Mouse (Mus musculus) hematopoietic stem cell, adult 5-6 weeks (primary cell): ENCODE measurements at regions not wholly inside any gene's neighbourhood (a gene's known extent, or its start where the extent isn't known, plus 50 kb on each side); places are given as distances from the start of the nearest gene placed in this dataset.

Source experiments
- ATAC-seq, 2 experiments: fragments of 125-278 bp in 1 of 2; replicated peaks in 1 of 2; 2 replicates each; pipeline ENCODE4 v1.8.0; 2016 to 2017; ENCODE audit warnings: inconsistent platforms in 2 of 2, mild to moderate bottlenecking in 2 of 2, moderate number of reproducible peaks in 2 of 2, low read depth in 1 of 2, moderate TSS enrichment in 1 of 2; ENCODE audit not compliant: low FRiP score in 2 of 2, poor library complexity in 2 of 2, severe bottlenecking in 2 of 2, insufficient read depth in 1 of 2, low TSS enrichment in 1 of 2

- peak; percentile 59 to 68 for ATAC-seq
These were observed 248.9 kb downstream of the Dhx15 start for GRCm38 (mm10) chr5:51941255-51941924.

DNA sequence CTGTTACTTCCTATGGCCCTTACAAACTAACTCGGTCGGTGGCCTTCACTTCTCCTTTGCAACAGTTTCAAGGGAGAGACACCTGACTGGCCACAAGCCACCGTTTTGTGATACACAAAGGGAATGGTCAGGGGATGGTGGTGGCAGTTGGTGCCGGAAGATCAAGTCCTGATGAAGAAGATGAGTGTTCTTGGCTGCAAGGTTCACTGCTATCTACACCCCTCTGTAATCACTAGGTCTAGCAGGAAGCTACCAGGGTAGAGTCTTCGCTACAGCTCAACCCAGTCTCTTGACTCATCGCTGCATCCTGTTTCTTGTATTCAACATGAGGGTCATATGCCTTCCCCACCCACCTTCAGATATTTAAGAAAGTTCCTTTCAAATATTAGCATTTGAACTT lies 251.5 kb downstream of the Dhx15 start:
- no peak for ATAC-seq

GRCm38 (mm10) chr5:51937320-51937719 lies 253.0 kb downstream of the Dhx15 start:
- no peak for ATAC-seq

GRCm38 (mm10) chr5:51935391-51936354 lies 254.6 kb downstream of the Dhx15 start:
- no peak for ATAC-seq

DNA sequence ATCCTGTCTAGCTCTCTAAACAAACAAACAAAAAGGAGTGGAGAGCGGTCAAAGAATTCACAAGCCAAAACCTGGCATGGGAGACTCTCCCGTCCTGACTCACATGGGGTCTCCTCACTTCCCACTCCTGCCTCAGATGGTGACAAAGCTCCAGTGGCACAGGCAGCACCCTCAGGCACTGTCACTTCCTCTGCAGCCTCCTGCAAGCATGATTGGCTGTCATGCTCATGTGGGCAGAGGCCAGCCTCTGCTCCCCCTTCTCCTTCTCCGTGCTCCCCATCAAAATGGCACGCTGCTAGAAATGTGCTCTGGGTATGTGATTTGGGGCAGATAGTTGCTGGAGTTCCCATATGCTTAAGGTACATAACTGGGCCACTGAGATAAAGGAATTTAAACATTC lies 255.4 kb downstream of the Dhx15 start:
- 0 out of 4 replicates have a peak, but pooled peaks of 1 of the 2 experiments have one; percentile 37 for ATAC-seq

GRCm38 (mm10) chr5:51933331-51933730 lies 257.0 kb downstream of the Dhx15 start:
- ATAC-seq, result no peak

DNA sequence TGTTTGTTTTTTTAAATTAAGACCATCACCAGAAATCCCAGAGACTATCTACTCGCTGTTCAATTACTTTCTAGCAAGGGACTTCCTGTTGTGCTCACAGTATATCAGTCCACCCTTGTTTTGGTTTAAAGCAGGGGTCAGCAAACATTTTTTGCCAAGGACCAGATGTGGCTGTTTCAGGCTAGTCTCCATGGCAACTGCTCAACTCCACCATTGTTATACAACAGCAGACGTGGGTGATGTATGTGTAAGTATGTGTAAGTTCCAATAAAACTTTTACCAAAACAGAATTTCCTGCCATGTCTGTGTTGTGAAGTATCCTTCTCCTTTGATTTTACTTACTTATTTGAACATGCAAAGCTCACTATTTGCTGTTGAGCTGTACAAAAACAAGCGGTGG lies 259.9 kb downstream of the Dhx15 start:
- no peak for ATAC-seq

DNA sequence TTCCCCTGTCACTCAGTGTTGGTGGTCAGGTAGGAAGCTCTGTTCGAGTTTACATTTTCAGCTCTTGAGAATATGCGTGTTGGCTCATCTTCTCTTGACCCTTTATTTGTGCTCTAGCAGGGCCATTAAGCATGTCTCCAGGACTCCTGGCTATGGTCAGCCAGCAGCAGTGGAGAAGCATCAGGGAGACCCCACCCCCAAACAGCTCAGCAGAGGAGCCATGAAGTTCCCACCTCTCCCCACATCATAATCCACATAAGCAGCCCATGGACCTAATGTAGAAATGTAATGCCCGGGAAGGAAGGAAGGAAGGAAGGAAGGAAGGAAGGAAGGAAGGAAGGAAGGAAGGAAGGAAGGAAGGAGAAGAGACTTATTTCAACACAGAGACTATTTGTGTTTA lies 261.5 kb downstream of the Dhx15 start:
- ATAC-seq, result no peak

GRCm38 (mm10) chr5:51923417-51923816 lies 266.9 kb downstream of the Dhx15 start:
- ATAC-seq, result no peak

DNA sequence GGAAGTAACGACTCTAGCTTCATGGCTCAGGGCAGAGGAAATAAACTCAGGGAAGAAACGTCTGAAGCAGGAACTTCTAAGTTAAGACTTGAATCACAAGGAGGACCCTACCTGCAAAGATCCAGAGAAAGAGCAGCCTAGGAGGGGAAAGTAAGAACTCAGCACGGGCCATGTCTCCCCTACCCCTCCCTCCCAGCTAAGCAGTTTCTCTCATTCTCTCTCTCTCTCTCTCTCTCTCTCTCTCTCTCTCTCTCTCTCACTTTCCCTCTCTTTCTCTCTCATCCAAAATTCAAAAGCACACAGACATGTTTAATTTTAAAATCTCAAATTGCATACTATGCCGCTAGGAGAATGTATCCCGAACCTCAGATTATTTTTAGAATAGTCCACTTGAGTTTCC lies 267.3 kb downstream of the Dhx15 start:
- ATAC-seq, result no peak

DNA sequence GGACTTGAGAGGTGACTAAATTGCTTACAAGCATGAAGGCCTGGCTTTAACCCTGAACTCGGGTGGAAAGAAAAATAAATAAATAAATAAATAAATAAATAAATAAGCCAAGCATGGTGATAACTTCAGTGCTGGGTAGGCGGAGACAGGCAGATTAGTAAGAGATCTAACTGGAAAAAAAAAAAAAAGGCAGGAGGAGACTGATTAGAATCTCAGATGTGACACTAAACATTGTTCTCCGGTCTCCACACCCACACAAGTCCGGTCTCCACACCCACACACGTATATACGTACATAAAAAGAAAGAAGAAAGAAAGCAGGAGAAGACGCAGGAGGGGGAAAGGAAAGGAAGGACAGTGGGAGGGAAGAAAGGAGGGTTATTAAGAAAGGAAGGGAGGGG lies 267.8 kb downstream of the Dhx15 start:
- ATAC-seq, result no peak

DNA sequence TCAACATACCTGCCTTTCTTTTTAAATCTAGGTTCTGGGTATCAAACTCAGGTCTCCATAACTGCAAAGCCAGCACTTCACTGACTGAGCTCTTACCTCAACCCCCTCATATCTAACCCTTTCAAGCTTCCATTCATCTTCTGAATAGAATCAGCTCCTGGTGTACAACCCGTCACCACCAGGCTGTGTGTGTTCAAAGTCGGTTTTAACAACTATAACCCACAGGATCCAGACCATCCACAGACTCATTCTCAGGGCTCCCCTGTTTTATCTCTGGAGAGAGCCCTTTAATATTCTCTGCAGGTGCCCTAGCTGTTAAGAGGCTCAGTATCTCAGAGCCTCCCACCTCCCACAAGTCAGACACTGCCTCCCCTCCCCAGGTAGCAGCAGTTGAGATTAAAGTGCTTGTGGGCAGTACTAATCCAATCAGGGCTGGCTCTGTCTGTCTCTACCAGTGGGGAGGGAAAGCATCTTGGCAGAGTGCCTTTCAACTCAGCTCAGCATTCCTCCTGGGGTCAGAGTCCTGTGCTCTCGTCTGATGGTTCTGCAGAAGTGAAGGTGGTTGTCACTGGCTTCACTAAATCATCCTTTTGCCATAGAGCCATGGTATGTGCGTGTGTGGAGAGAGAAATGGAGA lies 272.4 kb downstream of the Dhx15 start:
- ATAC-seq, result no peak

DNA sequence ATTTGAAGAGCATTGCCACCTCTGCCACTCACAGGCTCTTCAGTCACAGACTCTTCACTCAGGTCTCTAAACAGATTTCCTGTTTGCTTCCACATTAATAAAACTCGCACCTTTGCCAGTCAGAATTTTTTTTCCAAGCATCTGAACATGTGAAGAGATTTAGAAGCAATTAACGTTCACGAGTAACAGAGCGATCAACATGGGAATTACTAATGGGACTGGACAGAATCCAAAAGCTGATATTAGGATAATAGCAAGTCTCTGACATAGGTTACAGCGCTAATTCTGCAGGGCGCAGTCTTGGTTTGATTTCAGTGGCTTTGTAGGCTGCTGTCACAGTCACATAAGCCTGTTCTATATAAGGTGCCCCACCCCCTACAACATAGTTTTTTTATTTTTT lies 275.6 kb downstream of the Dhx15 start:
- ATAC-seq, result no peak

DNA sequence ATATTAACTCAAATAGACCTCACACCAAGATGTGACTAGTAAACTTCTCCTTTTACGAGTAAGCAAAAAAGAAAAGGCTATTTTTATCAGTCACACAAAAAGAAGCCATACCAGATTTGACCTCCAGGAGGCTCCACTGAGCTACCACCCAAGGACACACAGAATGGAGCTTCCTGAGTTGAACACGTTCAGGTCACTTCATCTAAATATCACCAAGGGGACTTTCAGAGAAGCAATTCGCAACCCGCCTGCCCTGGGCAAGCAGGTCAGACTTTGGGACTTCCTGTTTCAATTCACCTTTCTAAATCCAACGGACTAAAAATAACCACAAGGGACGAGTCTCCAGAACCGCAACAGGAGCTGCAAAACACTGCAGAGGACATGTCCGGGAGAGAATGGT lies 281.5 kb downstream of the Dhx15 start:
- peak; percentile 55 to 86 for ATAC-seq

DNA sequence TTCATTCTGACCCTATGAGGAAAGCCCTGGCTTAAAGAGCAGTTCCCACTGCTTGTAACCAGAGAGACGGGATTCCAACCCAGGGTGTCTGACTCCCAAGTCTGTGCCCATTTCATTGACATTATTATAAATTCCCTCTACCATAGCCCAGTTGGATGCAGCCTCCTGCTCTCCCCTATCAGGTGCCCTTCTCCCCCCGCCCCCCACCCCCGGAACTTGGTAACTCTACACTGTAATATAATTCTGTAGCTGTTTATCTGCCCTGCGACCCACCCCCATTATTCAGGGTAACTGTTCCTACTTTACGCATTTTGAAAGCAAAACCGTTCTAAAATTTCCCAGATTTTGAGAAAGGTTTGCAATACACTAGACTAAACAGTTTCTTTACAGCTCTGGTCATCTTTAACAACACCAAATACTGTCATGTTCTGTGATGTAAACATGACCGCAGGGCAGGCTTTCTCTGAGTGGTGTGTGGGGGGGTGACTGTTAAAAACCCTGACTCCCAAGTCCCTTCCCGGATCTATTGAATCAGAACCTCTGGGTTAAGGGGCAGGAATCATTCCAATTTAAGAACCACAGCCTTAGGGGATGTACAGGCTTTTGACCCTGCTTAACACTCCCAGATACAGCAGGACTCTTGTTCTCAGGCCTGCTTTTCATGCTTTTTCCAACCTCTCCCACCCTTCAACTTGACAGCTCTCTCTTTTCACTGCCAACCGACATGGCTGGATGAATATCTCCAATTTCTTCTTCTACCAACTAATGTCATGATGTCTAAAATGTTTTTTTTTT lies 283.8 kb downstream of the Dhx15 start:
- no peak for ATAC-seq

DNA sequence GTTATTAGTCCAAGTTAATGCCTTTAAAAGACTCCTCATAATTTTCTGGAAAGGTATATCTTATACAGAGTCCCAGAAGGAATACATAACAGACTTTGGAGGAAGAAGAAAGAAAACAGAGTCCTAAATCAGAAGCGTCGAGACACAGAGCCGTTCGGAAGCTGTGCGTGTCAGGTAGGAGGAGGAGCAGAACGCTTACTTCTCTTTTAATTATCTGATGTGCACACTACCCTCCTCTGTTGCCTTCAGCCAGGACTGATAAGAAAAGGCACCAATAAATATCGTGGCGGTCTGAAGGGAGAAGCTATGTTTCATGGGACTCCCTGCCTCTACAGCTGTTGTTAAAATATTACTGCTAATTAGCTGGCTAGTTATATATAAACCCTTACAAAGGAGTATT lies 296.2 kb downstream of the Dhx15 start:
- no peak for ATAC-seq

DNA sequence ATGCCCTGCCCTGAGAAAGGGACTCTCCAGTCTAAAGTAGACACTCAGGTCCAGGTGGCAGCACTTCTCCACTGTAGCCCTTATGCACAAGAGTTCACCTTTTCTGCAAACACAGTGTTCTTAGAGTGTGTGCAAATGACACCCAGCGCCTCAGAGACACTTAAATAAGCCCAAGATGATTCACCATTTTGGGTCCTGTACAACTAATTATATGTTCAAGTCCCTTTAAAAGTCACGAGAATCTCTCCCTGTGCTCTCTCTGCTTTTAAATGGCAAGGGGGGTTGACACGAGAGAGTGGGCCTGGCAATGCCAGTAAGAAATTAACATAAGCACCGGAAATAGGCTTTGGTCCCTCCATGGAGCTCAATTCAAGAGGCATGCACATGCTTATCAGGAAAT lies 299.0 kb downstream of the Dhx15 start:
- no peak for ATAC-seq
